Mouse (Mus musculus): Measurements from ENCODE around the gene Ap3s2.

GRCm38 (mm10) chr7:79858202-79858934 is 62.1 kb downstream of the Ap3s2 start:
- TF ChIP-seq POLR2A (IDR thresholded peaks at IDR 0.05; ENCODE audit: borderline replicate concordance, extremely low read depth, insufficient read depth, insufficient read length, poor library complexity, severe bottlenecking) (no peak), CTCF (IDR thresholded peaks at IDR 0.05; ENCODE audit: borderline replicate concordance, extremely low read depth, insufficient read depth, insufficient read length) (no peak)

Data from brain, embryonic 14.5 days (tissue).